Mouse (Mus musculus) megakaryocyte progenitor cell, adult 5-6 weeks (primary cell): ENCODE measurements around the gene Ctsq. TPM values are rescaled to one million over a fixed set of nuclear protein-coding genes. Genes with fewer than 3 reads are reported as not detected.

Experiments used
- ATAC-seq: replicated peaks from 2 replicates; pipeline ENCODE4 v1.8.0; 2016; ENCODE audit warnings: mild to moderate bottlenecking, moderate TSS enrichment, inconsistent platforms; ENCODE audit not compliant: poor library complexity
- total RNA-seq, 2 experiments: library from RNA; stranded (forward) in 1 of 2; stranded (reverse) in 1 of 2; fragments of 157-497, 149-512 nt in 1 of 2; fragments of 200-1000 nt in 1 of 2; gene quantifications; 2 replicates each; pipeline versions ENCODE4 v1.2.3 to v1.2.4; 2015 to 2017

The Ctsq gene
- not detected in 2 replicates for total RNA-seq (2015)
- total RNA-seq (2017), result not detected in 2 replicates

DNA sequence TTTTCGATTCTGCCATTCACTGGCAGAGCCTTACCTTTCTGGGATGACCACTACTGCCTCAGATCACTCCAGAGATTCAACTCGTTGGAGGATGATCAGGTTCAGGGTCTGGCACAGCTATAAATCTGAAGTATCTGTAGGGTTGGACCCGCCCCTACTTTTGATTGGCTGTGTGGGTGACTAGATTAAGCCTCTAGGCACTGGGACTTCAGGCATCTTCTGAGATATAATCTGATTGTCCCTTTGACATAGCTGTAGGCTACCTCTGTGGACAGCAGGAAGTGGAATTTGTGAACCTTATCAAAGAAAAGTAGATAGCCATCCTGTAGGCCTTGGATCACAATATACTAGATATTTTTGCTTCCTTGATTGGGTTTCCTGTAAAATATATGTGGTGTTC, at the start of gene Ctsq:
Gene Ctsq (minus strand): TSS at position 101 of the 400 bp plus-strand sequence.
- ATAC-seq, result no peak

DNA sequence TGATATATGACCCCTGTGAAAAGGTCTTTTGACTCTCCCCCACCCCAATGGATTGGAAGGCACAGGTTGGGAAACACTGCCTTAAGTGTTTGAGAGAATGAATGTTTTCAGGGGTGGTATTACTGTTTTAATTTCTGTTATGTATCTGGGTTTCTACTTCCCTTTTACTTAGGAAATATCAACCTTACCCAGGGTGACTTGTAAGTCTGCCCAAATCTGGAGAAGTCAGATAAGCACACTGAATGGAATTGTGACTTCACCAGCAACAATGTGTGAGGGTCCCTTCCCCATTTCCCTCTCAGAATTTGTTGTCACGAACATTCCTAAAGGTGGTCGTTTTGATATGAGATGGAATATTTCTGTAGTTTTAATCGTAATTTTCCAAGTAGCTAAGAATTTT, 17.6 kb downstream of the Ctsq start:
- ATAC-seq, result peak; percentile 91

- no peak for ATAC-seq
These were observed 18.6 kb downstream of the Ctsq start for GRCm38 (mm10) chr13:61021844-61022243.

DNA sequence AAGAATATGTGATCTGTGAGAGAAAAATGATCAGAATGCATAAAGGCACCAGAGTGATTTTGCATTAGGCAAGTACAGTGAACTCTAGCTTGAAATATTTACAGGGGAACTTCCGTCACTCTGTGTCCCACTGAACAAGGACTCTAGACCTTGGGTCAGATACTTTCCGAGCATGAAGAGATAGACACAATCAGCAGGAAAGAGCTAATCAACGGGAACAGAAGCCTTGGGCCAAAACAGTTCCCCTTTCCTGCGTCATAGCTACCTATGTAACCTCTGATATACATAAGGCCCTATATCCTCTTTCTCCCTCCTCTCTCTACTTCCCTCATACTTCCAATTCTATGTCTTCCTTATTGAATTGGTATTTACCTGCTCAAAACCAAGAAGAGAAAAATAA, 30.3 kb downstream of the Ctsq start:
- peak; percentile 63 for ATAC-seq

DNA sequence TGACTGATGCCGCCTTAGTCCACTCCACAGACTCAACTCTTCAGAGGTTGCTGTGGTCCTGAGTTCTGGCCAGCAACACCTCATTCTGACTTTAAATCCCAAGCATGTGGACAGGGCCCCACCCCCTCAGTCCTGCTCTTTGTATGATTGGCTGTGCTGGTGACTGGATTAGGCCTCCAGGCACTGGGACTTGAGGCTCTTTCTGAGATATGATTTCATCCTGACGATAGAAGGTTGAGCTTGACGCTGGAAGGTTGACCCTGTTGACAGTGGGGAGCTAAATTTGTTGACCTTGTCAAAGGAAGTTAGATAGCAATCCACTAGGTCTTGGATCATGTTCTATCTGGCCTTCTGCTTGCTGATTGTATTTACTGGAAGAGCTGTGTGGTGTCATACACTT, 34.6 kb downstream of the Ctsq start, which contains the start of gene Ctsj:
Gene Ctsj (minus strand): TSS at position 101 of the 400 bp plus-strand sequence.
- ATAC-seq, result no peak

- ATAC-seq, result peak; percentile 57
These were observed 42.8 kb downstream of the Ctsq start for GRCm38 (mm10) chr13:60997600-60997999.

DNA sequence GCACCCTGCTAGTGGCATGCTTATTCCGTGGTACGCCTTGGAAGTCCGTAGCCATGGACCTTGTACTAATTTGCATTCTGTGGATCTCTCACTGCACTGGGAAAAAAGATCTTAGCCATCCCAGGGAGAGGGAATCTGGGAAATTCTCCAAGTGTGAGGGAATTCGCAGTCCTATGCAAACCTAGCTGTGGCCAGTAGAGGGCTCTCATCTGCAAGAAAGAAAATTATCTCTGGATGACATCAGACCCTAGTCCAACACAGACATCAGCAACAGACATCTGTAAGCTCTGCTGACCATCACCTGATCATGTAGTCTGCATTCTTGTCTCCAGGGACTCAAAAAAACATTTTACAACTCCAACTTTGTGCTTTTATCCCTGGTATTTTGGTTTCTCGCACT, 53.5 kb downstream of the Ctsq start:
- ATAC-seq, result peak; percentile 73

Other genes starting within 250 kb of the Ctsq start
- gene Ctsll3, start 237.8 kb downstream of the Ctsq start, total RNA-seq (2015), result not detected in 2 replicates
- gene Ctsll3, start 237.8 kb downstream of the Ctsq start, total RNA-seq (2017), result not detected in 2 replicates
- 0.54 and 1.2 TPM in 2 replicates for gene 4930486L24Rik, start 176.2 kb downstream of the Ctsq start, total RNA-seq (2015)
- gene 4930486L24Rik, start 176.2 kb downstream of the Ctsq start, total RNA-seq (2017), result 0.44 TPM in 1 of 2 replicates, not detected in the other
- gene Gm49392, start 143.7 kb downstream of the Ctsq start, total RNA-seq (2015), result 1.6 TPM in 1 of 2 replicates, not detected in the other
- gene Gm49392, start 143.7 kb downstream of the Ctsq start, total RNA-seq (2017), result 0.37 TPM in 1 of 2 replicates, not detected in the other
- gene Ctla2b, start 143.2 kb downstream of the Ctsq start, total RNA-seq (2015), result 3.1 and 14.7 TPM in 2 replicates
- 2.8 and 17.6 TPM in 2 replicates for gene Ctla2b, start 143.2 kb downstream of the Ctsq start, total RNA-seq (2017)
- not detected in 2 replicates for gene Tpbpb, start 135.8 kb downstream of the Ctsq start, total RNA-seq (2015)
- gene Tpbpb, start 135.8 kb downstream of the Ctsq start, total RNA-seq (2017), result not detected in 2 replicates
- gene Gm49393, start 105.0 kb downstream of the Ctsq start, total RNA-seq (2015), result not detected in 2 replicates
- gene Gm49393, start 105.0 kb downstream of the Ctsq start, total RNA-seq (2017), result 3.8 TPM in 1 of 2 replicates, not detected in the other
- gene Gm49391, start 104.1 kb downstream of the Ctsq start, total RNA-seq (2015), result 0.27 and 3.2 TPM in 2 replicates
- 0.78 and 4.2 TPM in 2 replicates for gene Gm49391, start 104.1 kb downstream of the Ctsq start, total RNA-seq (2017)
- gene Ctla2a, start 104.0 kb downstream of the Ctsq start, total RNA-seq (2015), result 41.0 and 65.4 TPM in 2 replicates
- gene Ctla2a, start 104.0 kb downstream of the Ctsq start, total RNA-seq (2017), result 24.3 and 59.8 TPM in 2 replicates
- not detected in 2 replicates for gene Tpbpa, start 98.6 kb downstream of the Ctsq start, total RNA-seq (2015)
- not detected in 2 replicates for gene Tpbpa, start 98.6 kb downstream of the Ctsq start, total RNA-seq (2017)
- gene Ctsj, start 34.7 kb downstream of the Ctsq start, total RNA-seq (2015), result not detected in 2 replicates
- not detected in 2 replicates for gene Ctsj, start 34.7 kb downstream of the Ctsq start, total RNA-seq (2017)
- gene Ctsr, start 123.6 kb upstream of the Ctsq start, total RNA-seq (2015), result not detected in 2 replicates
- not detected in 2 replicates for gene Ctsr, start 123.6 kb upstream of the Ctsq start, total RNA-seq (2017)
- not detected in 2 replicates for gene Cts6, start 162.8 kb upstream of the Ctsq start, total RNA-seq (2015)
- not detected in 2 replicates for gene Cts6, start 162.8 kb upstream of the Ctsq start, total RNA-seq (2017)
- not detected in 2 replicates for gene Cts8, start 214.7 kb upstream of the Ctsq start, total RNA-seq (2015)
- not detected in 2 replicates for gene Cts8, start 214.7 kb upstream of the Ctsq start, total RNA-seq (2017)
- gene Gm49398, start 248.2 kb upstream of the Ctsq start, total RNA-seq (2015), result not detected in 2 replicates
- not detected in 2 replicates for gene Gm49398, start 248.2 kb upstream of the Ctsq start, total RNA-seq (2017)